Mouse (Mus musculus) MN1 (cell line): ENCODE data around the gene Rad18.
A peak's percentile ranks its signal among the peaks of the same experiment; 100 is the strongest.

ENCODE experiments used
- DNase-seq: peaks from one replicate; pipeline ENCODE4 v3.0.0-alpha.2; 2016; ENCODE audit warnings: low spot score

Rad18 gene

GRCm38 (mm10) chr6:112684065-112684464 lies 12.4 kb downstream of the Rad18 start:
- DNase-seq: peak; percentile 7

GRCm38 (mm10) chr6:112632071-112632470 lies 64.4 kb downstream of the Rad18 start:
- no peak for DNase-seq

GRCm38 (mm10) chr6:112630291-112630690 lies 66.2 kb downstream of the Rad18 start:
- no peak for DNase-seq

- no peak for DNase-seq
Observed at GRCm38 (mm10) chr6:112628301-112628700, 68.2 kb downstream of the Rad18 start.

- DNase-seq: no peak
Observed at GRCm38 (mm10) chr6:112622321-112622720, 74.2 kb downstream of the Rad18 start.

- no peak for DNase-seq
Observed at GRCm38 (mm10) chr6:112620027-112620426, 76.5 kb downstream of the Rad18 start.

GRCm38 (mm10) chr6:112617728-112618318 lies 78.7 kb downstream of the Rad18 start:
- DNase-seq: no peak

- DNase-seq: no peak
Observed at GRCm38 (mm10) chr6:112609027-112609426, 87.5 kb downstream of the Rad18 start.

GRCm38 (mm10) chr6:112603866-112604265 lies 92.6 kb downstream of the Rad18 start:
- DNase-seq: no peak

GRCm38 (mm10) chr6:112594971-112595370 lies 101.5 kb downstream of the Rad18 start:
- no peak for DNase-seq

- no peak for DNase-seq
Observed at GRCm38 (mm10) chr6:112587912-112588311, 108.6 kb downstream of the Rad18 start.

GRCm38 (mm10) chr6:112586999-112587398 lies 109.5 kb downstream of the Rad18 start:
- no peak for DNase-seq

- no peak for DNase-seq
Observed at GRCm38 (mm10) chr6:112584961-112585360, 111.5 kb downstream of the Rad18 start.

- DNase-seq: no peak
Observed at GRCm38 (mm10) chr6:112582022-112582421, 114.5 kb downstream of the Rad18 start.

- no peak for DNase-seq
Observed at GRCm38 (mm10) chr6:112577198-112577597, 119.3 kb downstream of the Rad18 start.

GRCm38 (mm10) chr6:112574558-112574957 lies 121.9 kb downstream of the Rad18 start:
- DNase-seq: no peak

GRCm38 (mm10) chr6:112570413-112570812 lies 126.1 kb downstream of the Rad18 start:
- DNase-seq: peak; percentile 28
